Mouse (Mus musculus): ENCODE data around the gene Myh11. TPM values are rescaled to one million over a fixed set of nuclear protein-coding genes. Genes with fewer than 3 reads are reported as not detected.
A peak's percentile ranks its signal among the peaks of the same experiment; 100 is the strongest.

Myh11 gene
- polyA plus RNA-seq, 1 experiment from 2014 or later, result 0.20 TPM

DNA sequence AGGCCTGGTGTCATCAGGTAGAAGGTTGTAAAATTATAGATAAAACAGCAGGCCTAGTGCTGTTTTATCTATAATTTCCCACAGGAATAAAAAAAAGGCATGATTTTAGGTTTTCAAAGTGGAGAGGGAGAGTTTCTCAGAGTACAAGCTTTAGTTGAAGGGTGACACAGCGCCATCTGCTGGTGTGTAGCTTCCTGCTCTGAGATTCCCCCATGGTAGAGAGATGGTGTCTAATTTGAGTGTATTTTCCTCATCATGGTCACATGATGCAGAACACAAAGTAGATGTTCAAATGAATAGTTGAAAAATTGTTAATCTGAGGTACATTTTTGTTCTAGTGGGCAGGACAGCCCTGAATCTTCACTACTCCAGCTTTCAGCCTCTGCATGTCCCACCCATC, 95.7 kb downstream of the Myh11 start:
- H3K27me3 ChIP-seq, result no peaks in the 10 kb centered on the region
- no peak overlapping the region for H3K4me2 ChIP-seq
- 20% methylated on average over 1 of the region's 1 CpGs for WGBS
- no peak for ATAC-seq (ENCODE audit: insufficient number of reproducible peaks, insufficient read depth, low FRiP score, low TSS enrichment, low read depth)
- no peaks in the 10 kb centered on the region for H3K4me1 ChIP-seq (replicated peaks)
- no peaks in the 10 kb centered on the region for H3K9me3 ChIP-seq
- H3K27ac ChIP-seq, result no peak overlapping the region
- H3K4me3 ChIP-seq (replicated peaks), result no peak overlapping the region
- H3K9ac ChIP-seq (replicated peaks), result no peak overlapping the region
- H3K36me3 ChIP-seq, result peaks cover 30% of the 10 kb centered on the region

DNA sequence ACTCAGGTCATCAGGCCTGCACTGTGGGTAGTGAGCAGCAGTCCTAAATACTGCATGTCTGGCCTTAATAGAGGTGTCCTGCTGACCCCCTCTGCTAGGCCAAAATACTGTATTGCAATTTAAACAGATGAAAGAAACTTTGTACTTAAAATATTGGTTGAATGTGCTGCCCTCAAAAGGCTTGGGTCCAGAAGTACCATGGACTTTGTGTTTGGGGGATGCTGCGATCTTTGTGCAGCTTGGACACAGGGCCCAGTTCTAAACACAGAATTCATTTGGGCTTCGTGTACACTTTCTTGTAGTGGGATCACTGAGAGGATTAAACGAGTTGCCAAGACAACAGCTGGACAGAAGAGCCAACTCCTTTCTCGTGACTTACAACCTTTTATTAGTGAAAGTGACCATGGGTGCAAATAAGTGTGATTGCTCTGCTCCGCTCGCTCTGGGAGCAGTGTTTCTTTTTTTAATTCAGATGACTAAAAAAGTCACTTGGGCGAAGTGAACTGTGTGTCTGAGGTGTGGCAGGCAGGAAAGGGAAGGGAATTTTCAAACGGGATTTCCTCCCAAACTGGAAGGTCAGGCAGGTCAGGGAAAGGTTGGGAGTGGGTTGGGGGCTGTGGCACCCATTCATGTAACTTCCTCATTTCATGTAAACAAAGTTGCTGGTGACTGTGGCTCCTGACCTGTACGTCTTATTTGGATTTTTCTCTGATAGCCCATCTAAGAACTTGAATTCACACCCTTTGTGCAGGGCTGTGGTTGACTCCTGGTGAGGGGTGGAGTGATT, 96.8 kb downstream of the Myh11 start:
- Histone ChIP-seq H3K27me3 (no peaks in the 10 kb centered on the region), H3K36me3 (peaks cover 41% of the 10 kb centered on the region), H3K4me3 (replicated peaks) (no peak overlapping the region), H3K4me2 (no peak overlapping the region), H3K27ac (no peak overlapping the region), H3K9ac (replicated peaks) (no peak overlapping the region), H3K4me1 (replicated peaks) (no peaks in the 10 kb centered on the region), H3K9me3 (no peaks in the 10 kb centered on the region)
- no peak for ATAC-seq (ENCODE audit: insufficient number of reproducible peaks, insufficient read depth, low FRiP score, low TSS enrichment, low read depth)
- WGBS, result 75% methylated on average over 9 of the region's 9 CpGs

- Histone ChIP-seq H3K27me3 (no peaks in the 10 kb centered on the region), H3K4me3 (replicated peaks) (no peak overlapping the region), H3K36me3 (peaks cover 100% of the 10 kb centered on the region), H3K4me1 (replicated peaks) (no peaks in the 10 kb centered on the region), H3K9ac (replicated peaks) (no peak overlapping the region), H3K4me2 (no peak overlapping the region), H3K9me3 (no peaks in the 10 kb centered on the region), H3K27ac (no peak overlapping the region)
- WGBS, result 95% methylated on average over 5 of the region's 5 CpGs
- no peak for ATAC-seq (ENCODE audit: insufficient number of reproducible peaks, insufficient read depth, low FRiP score, low TSS enrichment, low read depth)
Measured at GRCm38 (mm10) chr16:14185516-14185915, 105.7 kb downstream of the Myh11 start.

DNA sequence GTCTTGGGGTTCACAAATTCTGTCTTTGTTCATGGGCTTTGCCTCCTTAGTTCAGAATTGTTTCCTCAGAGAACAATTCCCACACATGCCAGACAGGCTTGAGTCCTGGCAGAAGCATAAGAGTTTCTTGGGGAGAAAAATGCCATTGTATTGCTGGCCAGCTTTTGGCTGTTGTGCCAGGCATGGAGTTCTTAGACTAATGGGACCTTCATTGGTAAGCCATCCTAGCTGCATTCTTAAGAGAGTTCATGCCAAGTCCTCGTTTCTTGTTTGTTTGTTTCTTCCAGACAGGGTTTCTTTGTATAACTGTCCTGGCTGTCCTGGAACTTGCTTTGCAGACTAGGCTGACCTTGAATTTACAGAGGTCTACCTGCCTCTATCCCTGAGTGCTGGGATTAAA, 107.3 kb downstream of the Myh11 start:
- WGBS, result 77% methylated on average over 1 of the region's 1 CpGs
- Histone ChIP-seq H3K9me3 (no peaks in the 10 kb centered on the region), H3K9ac (replicated peaks) (no peak overlapping the region), H3K27ac (no peak overlapping the region), H3K36me3 (peaks cover 100% of the 10 kb centered on the region), H3K4me1 (replicated peaks) (no peaks in the 10 kb centered on the region), H3K4me3 (replicated peaks) (no peak overlapping the region), H3K4me2 (no peak overlapping the region), H3K27me3 (no peaks in the 10 kb centered on the region)
- no peak for ATAC-seq (ENCODE audit: insufficient number of reproducible peaks, insufficient read depth, low FRiP score, low TSS enrichment, low read depth)

DNA sequence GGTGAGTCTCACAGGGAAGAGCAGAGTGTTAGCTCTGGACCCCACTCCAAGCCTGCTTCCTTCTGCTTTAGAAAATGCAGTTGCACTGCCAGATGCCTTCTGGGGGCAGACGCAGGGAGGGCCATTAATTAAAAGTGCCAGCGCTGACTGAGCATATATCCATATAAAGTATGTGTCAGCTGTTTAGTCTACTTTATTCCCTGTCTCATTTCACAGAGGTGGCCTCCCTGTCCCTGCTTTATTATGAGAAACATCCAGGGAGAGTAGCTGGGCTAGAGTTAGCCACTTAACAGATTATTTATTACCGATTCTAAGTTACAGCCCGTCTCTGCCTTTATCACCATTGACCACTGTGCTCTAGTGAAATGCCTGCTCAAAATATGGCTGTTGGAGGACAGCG, 108.8 kb downstream of the Myh11 start:
- no peak for ATAC-seq (ENCODE audit: insufficient number of reproducible peaks, insufficient read depth, low FRiP score, low TSS enrichment, low read depth)

DNA sequence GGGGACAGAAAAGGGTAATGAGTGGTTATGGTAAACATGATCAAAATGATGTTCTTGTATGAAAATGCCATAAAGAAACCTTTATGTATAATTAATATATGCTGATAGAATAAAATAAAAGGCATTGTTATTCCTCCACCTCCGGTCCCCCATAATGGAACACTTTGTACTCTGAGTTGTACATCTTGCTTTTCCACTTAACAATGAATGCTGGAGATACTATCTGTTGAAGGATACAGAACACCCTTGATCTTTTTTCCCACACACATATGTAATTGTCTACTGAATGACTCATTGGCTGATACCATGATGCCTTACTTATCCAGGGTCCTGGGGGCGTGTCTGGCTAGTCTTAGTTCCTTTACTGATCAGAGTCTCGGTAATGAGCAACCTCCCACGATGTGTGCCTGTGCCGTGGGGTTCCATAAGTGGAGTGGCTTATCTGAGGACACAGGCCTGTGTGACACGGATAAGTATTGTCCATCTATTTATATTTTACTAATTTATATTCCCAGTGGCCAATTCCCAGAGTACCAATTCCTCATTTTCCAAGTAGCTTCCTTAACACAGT, 110.9 kb downstream of the Myh11 start:
- H3K4me3 ChIP-seq (replicated peaks), result no peak overlapping the region
- H3K27me3 ChIP-seq, result no peaks in the 10 kb centered on the region
- H3K9ac ChIP-seq (replicated peaks), result no peak overlapping the region
- WGBS, result 91% methylated on average over 6 of the region's 6 CpGs
- no peaks in the 10 kb centered on the region for H3K9me3 ChIP-seq
- ATAC-seq (ENCODE audit: insufficient number of reproducible peaks, insufficient read depth, low FRiP score, low TSS enrichment, low read depth), result no peak
- H3K4me2 ChIP-seq, result no peak overlapping the region
- H3K27ac ChIP-seq, result no peak overlapping the region
- H3K4me1 ChIP-seq (replicated peaks), result no peaks in the 10 kb centered on the region
- H3K36me3 ChIP-seq, result peaks cover 100% of the 10 kb centered on the region

More for the DNA sequence above, 108.8 kb downstream of the Myh11 start:
- H3K27me3 ChIP-seq, result no peaks in the 10 kb centered on the region
- no peak overlapping the region for H3K4me3 ChIP-seq (replicated peaks)
- no peak overlapping the region for H3K4me2 ChIP-seq
- no peaks in the 10 kb centered on the region for H3K9me3 ChIP-seq
- peaks cover 100% of the 10 kb centered on the region for H3K36me3 ChIP-seq
- H3K4me1 ChIP-seq (replicated peaks), result no peaks in the 10 kb centered on the region
- 86% methylated on average over 5 of the region's 5 CpGs for WGBS
- H3K9ac ChIP-seq (replicated peaks), result no peak overlapping the region
- H3K27ac ChIP-seq, result no peak overlapping the region

- Histone ChIP-seq H3K27me3 (no peaks in the 10 kb centered on the region), H3K9ac (replicated peaks) (no peak overlapping the region), H3K27ac (no peak overlapping the region), H3K9me3 (no peaks in the 10 kb centered on the region), H3K4me3 (replicated peaks) (no peak overlapping the region), H3K36me3 (peaks cover 100% of the 10 kb centered on the region), H3K4me1 (replicated peaks) (no peaks in the 10 kb centered on the region), H3K4me2 (no peak overlapping the region)
- ATAC-seq (ENCODE audit: insufficient number of reproducible peaks, insufficient read depth, low FRiP score, low TSS enrichment, low read depth), result no peak
- WGBS, result 58% methylated on average over 3 of the region's 3 CpGs
Measured at GRCm38 (mm10) chr16:14178041-14178440, 113.1 kb downstream of the Myh11 start.

DNA sequence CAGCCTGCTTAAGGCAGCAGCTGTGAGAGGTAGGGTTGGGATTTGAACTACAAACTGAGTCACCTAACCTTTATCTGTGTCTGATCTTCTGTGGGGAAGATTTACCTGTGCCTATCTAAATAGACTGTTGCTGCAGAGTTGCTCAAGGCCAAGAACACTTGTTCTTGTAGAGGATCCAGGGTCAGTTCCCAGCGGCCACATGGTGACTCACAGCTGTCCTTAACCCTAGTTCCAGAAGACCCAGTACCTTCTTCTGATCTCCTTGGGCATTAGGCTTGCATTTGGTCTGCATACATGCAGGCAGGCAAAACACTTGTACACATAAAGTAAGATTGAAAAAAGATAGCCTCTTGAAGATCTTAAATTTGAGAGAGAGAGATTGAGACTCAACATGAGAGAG, 121.5 kb downstream of the Myh11 start:
- WGBS, result 93% methylated on average over 1 of the region's 1 CpGs
- Histone ChIP-seq H3K4me2 (no peak overlapping the region), H3K9me3 (no peaks in the 10 kb centered on the region), H3K27me3 (no peaks in the 10 kb centered on the region), H3K9ac (replicated peaks) (no peak overlapping the region), H3K36me3 (peaks cover 71% of the 10 kb centered on the region), H3K27ac (no peak overlapping the region), H3K4me1 (replicated peaks) (peaks cover 14% of the 10 kb centered on the region), H3K4me3 (replicated peaks) (no peak overlapping the region)
- ATAC-seq (ENCODE audit: insufficient number of reproducible peaks, insufficient read depth, low FRiP score, low TSS enrichment, low read depth), result no peak

- no peak overlapping the region for H3K4me2 ChIP-seq
- ATAC-seq (ENCODE audit: insufficient number of reproducible peaks, insufficient read depth, low FRiP score, low TSS enrichment, low read depth), result no peak
- no peak overlapping the region for H3K27ac ChIP-seq
- H3K36me3 ChIP-seq, result peaks cover 41% of the 10 kb centered on the region
- H3K9me3 ChIP-seq, result no peaks in the 10 kb centered on the region
- no peaks in the 10 kb centered on the region for H3K27me3 ChIP-seq
- H3K4me1 ChIP-seq (replicated peaks), result peaks cover 23% of the 10 kb centered on the region
- H3K4me3 ChIP-seq (replicated peaks), result no peak overlapping the region
- WGBS, result 95% methylated on average over 4 of the region's 4 CpGs
- no peak overlapping the region for H3K9ac ChIP-seq (replicated peaks)
Measured at GRCm38 (mm10) chr16:14166490-14166889, 124.7 kb downstream of the Myh11 start.

DNA sequence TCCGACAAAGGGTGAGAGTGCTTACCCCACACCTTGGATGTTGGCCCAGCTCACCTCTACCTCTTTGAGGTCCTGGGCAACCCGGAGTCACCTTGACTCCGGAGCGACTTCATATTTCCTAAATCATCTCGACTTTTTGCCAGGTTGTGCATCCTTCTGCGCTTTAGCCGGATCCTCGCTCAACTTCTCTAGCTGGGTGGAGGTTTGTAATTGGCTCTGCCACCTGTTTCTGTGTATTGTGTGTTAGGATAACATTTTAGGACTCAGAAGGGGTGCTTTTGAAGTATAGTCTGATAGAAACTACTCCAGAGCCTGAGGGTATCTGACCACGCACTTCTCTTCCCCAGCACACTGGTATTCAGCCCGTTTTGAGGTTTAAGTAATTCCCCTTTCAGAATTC, 127.4 kb downstream of the Myh11 start:
- Histone ChIP-seq H3K27me3 (no peaks in the 10 kb centered on the region), H3K4me3 (replicated peaks) (peak overlapping the region; percentile 81), H3K9ac (replicated peaks) (peak overlapping the region; percentile 88), H3K27ac (peak overlapping the region; percentile 96), H3K36me3 (peaks cover 13% of the 10 kb centered on the region), H3K4me2 (peak overlapping the region; percentile 71), H3K9me3 (no peaks in the 10 kb centered on the region), H3K4me1 (replicated peaks) (peaks cover 23% of the 10 kb centered on the region)
- 2% methylated on average over 10 of the region's 10 CpGs for WGBS
- no peak for ATAC-seq (ENCODE audit: insufficient number of reproducible peaks, insufficient read depth, low FRiP score, low TSS enrichment, low read depth)

- Histone ChIP-seq H3K27me3 (no peaks in the 10 kb centered on the region), H3K36me3 (peaks cover 6% of the 10 kb centered on the region; the same call in 1 of the 2 replicates), H3K4me3 (replicated peaks) (peak within 1 kb of the TSS; percentile 81), H3K27ac (peak within 1 kb of the TSS; percentile 96), H3K4me2 (peak within 1 kb of the TSS; percentile 71), H3K9ac (replicated peaks) (peak within 1 kb of the TSS; percentile 88), H3K4me1 (replicated peaks) (peaks cover 29% of the 10 kb centered on the region), H3K9me3 (no peaks in the 10 kb centered on the region)
- under 1% methylated on average over 43 of the region's 43 CpGs for WGBS
- ATAC-seq (ENCODE audit: insufficient number of reproducible peaks, insufficient read depth, low FRiP score, low TSS enrichment, low read depth), result peak; percentile 89
Measured at GRCm38 (mm10) chr16:14162988-14163416, 128.2 kb downstream of the Myh11 start, which contains the start of the genes Nde1 and Marf1. Gene Nde1 (plus strand): TSS chr16:14163275. Gene Marf1 (minus strand): TSS chr16:14163351.
